Mouse (Mus musculus): ENCODE measurements at regions not wholly inside any gene's neighbourhood (a gene's known extent, or its start where the extent isn't known, plus 50 kb on each side); places are given as distances from the start of the nearest gene placed in this dataset.

- H3K9me3 ChIP-seq (replicated peaks), result no peaks in the 10 kb centered on the region
- H3K9ac ChIP-seq, result no peak overlapping the region
- ATAC-seq, result no peak
- no peaks in the 10 kb centered on the region for H3K4me1 ChIP-seq
- no peak overlapping the region for H3K4me3 ChIP-seq
- H3K27ac ChIP-seq, result no peak overlapping the region
- 68% methylated on average over 13 of the region's 13 CpGs for whole genome bisulfite sequencing (ENCODE audit: insufficient replicate concordance)
- H3K36me3 ChIP-seq, result no peaks in the 10 kb centered on the region
- no peaks in the 10 kb centered on the region for H3K27me3 ChIP-seq (replicated peaks)
- no peak overlapping the region for H3K4me2 ChIP-seq
Measured at GRCm38 (mm10) chr4:8986394-8987091, 747.7 kb upstream of the Car8 start.

DNA sequence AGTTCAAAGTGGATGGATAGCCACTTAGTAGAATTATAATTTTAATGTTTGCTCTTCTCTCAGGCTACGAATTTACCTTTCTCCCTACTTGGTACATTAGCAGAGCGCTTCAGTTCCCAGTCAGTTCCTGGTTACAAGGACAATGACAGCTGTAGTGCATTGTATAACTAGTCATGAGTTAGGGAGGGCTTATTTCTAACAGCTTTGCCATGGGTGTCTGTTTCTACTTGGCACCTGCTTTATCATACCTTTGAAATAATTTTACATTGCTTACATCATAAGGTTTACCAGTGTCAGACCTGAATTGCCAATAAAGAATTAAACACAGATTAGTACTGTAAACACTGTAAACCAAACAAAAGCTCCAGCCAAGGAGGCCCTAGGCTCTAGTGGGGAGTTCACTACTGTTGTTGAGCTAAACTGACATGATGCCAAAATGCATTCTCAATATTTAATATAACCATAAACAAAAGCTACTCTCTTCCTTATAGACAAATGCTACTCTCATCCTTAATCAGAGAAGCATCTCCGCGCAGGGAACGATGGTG lies 745.3 kb upstream of the Car8 start:
- H3K9me3 ChIP-seq (replicated peaks), result no peaks in the 10 kb centered on the region
- no peaks in the 10 kb centered on the region for H3K36me3 ChIP-seq
- H3K4me1 ChIP-seq, result no peaks in the 10 kb centered on the region
- WGBS (ENCODE audit: insufficient replicate concordance), result 80% methylated on average over 5 of the region's 5 CpGs
- no peak for ATAC-seq
- H3K27ac ChIP-seq, result no peak overlapping the region
- no peak overlapping the region for H3K9ac ChIP-seq
- no peaks in the 10 kb centered on the region for H3K27me3 ChIP-seq (replicated peaks)
- no peak overlapping the region for H3K4me3 ChIP-seq
- H3K4me2 ChIP-seq, result no peak overlapping the region

DNA sequence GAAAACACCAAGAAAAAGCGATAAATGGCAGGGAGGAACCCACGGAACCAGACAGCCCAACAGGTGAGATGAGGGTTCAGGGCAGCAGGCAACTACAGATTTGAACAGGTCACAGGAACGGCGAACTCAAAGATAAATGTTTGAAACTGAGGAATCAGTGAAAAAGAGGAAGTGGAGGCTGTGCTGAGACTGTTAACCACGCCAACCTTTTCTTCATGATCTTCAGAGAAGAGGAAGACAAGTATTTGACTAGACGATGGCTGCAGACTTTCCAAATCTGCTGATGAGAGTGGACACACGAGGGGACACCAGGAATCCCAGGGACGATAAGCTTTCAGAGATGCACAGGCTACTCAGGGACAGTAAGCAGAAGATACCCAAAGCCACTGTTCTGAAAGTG lies 740.1 kb upstream of the Car8 start:
- ATAC-seq, result no peak
- H3K27ac ChIP-seq, result no peak overlapping the region
- H3K4me1 ChIP-seq, result no peaks in the 10 kb centered on the region
- no peak overlapping the region for H3K9ac ChIP-seq
- H3K4me3 ChIP-seq, result no peak overlapping the region
- no peaks in the 10 kb centered on the region for H3K36me3 ChIP-seq
- no peak overlapping the region for H3K4me2 ChIP-seq
- 35% methylated on average over 8 of the region's 8 CpGs for WGBS (ENCODE audit: insufficient replicate concordance)
- H3K9me3 ChIP-seq (replicated peaks), result no peaks in the 10 kb centered on the region
- H3K27me3 ChIP-seq (replicated peaks), result no peaks in the 10 kb centered on the region

DNA sequence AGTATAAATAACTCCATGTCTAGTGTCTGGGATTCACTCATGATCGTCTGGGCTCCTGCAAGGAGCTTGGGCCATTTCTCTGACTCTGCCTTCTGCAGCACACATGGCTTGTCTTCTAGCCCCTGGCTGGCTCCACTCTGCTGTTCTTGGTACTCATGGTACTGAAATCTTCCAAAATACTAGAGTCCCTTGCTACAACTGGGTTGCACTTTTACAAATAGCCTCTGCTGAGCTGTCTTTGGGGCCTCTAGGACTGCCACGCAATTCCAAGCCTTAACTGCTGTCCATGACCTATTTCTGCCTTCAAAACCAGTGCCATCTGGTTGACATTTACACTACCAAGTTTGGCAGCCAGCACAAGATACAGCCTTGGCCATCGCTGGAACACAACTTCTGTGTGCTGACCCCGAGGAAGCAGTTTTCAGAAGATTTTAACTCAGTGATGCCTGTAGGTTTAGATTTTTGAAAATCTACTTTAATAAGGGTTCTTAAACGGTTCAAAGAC lies 731.2 kb upstream of the Car8 start:
- no peak overlapping the region for H3K4me3 ChIP-seq
- H3K9ac ChIP-seq, result no peak overlapping the region
- no peaks in the 10 kb centered on the region for H3K9me3 ChIP-seq (replicated peaks)
- 63% methylated on average over 5 of the region's 5 CpGs for WGBS (ENCODE audit: insufficient replicate concordance)
- no peaks in the 10 kb centered on the region for H3K36me3 ChIP-seq
- no peak for ATAC-seq
- no peaks in the 10 kb centered on the region for H3K4me1 ChIP-seq
- no peaks in the 10 kb centered on the region for H3K27me3 ChIP-seq (replicated peaks)
- no peak overlapping the region for H3K4me2 ChIP-seq
- no peak overlapping the region for H3K27ac ChIP-seq

DNA sequence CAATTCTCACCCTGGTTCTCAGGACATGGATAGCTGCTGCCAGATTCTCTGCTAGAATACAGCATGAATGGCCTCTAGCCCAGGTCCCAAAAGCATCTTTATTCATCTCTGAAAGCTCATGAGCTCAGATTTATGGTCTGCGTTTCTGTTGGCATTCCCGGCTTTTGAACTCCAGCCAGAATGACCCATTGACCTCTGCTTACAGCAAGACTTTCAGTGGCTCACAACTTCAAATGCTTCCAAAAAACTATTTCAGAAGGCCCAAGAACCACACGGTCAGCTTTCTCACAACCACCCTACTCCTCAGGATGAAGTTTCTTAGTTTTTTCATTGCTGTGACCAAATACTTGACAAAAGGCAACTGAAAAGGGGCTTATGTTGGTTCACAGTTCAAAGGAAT lies 729.9 kb upstream of the Car8 start:
- no peaks in the 10 kb centered on the region for H3K36me3 ChIP-seq
- no peaks in the 10 kb centered on the region for H3K27me3 ChIP-seq (replicated peaks)
- H3K9me3 ChIP-seq (replicated peaks), result no peaks in the 10 kb centered on the region
- no peaks in the 10 kb centered on the region for H3K4me1 ChIP-seq
- WGBS (ENCODE audit: insufficient replicate concordance), result 59% methylated on average over 3 of the region's 3 CpGs
- no peak overlapping the region for H3K4me2 ChIP-seq
- no peak overlapping the region for H3K9ac ChIP-seq
- no peak overlapping the region for H3K4me3 ChIP-seq
- ATAC-seq, result no peak
- H3K27ac ChIP-seq, result no peak overlapping the region

DNA sequence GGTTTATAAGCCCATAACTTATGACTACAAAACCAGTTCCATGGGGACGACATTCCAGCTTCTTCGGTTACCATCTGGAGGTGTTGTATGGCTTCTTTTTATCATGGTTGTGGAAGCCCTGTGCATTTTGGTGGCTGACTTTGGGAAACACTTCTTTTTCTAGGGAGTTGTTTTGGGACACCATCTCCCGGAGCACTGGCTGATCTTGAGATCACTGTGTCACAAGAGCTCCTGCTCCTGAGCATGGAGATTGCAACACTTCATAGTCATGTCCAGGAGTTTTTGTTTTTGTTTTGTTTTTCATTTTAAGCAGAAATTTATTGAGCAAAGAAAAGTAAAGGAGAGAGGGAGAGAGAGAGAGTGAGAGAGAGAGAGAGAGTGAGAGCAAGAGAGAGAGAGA lies 729.1 kb upstream of the Car8 start:
- Histone ChIP-seq H3K27me3 (replicated peaks) (no peaks in the 10 kb centered on the region), H3K4me2 (no peak overlapping the region), H3K9me3 (replicated peaks) (no peaks in the 10 kb centered on the region), H3K4me3 (no peak overlapping the region), H3K9ac (no peak overlapping the region), H3K27ac (no peak overlapping the region), H3K4me1 (no peaks in the 10 kb centered on the region), H3K36me3 (no peaks in the 10 kb centered on the region)
- 71% methylated on average over 3 of the region's 3 CpGs for WGBS (ENCODE audit: insufficient replicate concordance)
- no peak for ATAC-seq

DNA sequence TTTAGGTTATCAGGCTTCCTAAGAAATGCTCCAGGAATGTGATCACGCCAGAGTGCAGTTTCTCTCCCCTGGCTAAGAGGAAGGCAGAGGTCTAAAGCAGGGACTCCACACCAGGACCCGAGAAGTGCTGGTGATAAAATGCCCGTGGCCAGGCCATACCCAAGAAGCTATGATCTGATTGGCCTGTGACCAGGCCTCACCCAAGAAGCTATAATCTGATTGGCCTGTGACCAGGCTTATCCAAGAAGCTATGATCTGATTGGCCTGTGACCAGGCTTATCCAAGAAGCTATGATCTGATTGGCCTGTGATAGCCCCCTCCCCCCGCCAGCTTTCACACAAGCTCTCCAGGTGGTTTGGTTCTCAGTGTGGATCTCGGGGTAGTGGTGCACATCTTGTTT lies 726.7 kb upstream of the Car8 start:
- Histone ChIP-seq H3K27me3 (replicated peaks) (no peaks in the 10 kb centered on the region), H3K9ac (no peak overlapping the region), H3K4me1 (no peaks in the 10 kb centered on the region), H3K4me2 (no peak overlapping the region), H3K27ac (no peak overlapping the region), H3K9me3 (replicated peaks) (no peaks in the 10 kb centered on the region), H3K36me3 (no peaks in the 10 kb centered on the region), H3K4me3 (no peak overlapping the region)
- WGBS (ENCODE audit: insufficient replicate concordance), result 68% methylated on average over 5 of the region's 5 CpGs
- ATAC-seq, result no peak

GRCm38 (mm10) chr4:8962959-8963572 lies 724.2 kb upstream of the Car8 start:
- Histone ChIP-seq H3K27me3 (replicated peaks) (no peaks in the 10 kb centered on the region), H3K4me2 (no peak overlapping the region), H3K4me1 (no peaks in the 10 kb centered on the region), H3K9me3 (replicated peaks) (no peaks in the 10 kb centered on the region), H3K36me3 (no peaks in the 10 kb centered on the region), H3K27ac (no peak overlapping the region), H3K9ac (no peak overlapping the region), H3K4me3 (no peak overlapping the region)
- WGBS (ENCODE audit: insufficient replicate concordance), result 60% methylated on average over 9 of the region's 9 CpGs
- no peak for ATAC-seq

DNA sequence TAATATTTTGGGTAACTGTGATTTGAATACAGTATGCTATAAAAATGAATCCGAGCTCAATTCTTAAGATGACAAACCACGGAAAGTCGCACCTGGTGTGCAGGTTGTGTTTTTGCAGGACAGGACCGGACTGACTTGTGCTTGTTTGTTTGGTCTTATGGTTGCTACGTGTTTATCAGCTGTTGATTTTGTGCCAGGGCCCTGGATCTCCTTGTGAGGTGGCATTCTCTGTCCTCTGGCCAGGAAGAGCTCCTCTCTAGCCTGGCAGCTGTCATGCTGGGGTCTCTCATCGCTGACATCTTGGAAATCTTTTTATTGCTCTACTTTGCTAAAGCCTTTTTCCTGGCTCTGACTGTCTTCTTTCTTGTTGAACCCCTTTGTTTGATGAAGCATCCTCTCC lies 723.0 kb upstream of the Car8 start:
- Histone ChIP-seq H3K27ac (no peak overlapping the region), H3K4me1 (no peaks in the 10 kb centered on the region), H3K4me3 (no peak overlapping the region), H3K4me2 (no peak overlapping the region), H3K9me3 (replicated peaks) (no peaks in the 10 kb centered on the region), H3K36me3 (no peaks in the 10 kb centered on the region), H3K9ac (no peak overlapping the region), H3K27me3 (replicated peaks) (no peaks in the 10 kb centered on the region)
- ATAC-seq, result no peak
- WGBS (ENCODE audit: insufficient replicate concordance), result 69% methylated on average over 6 of the region's 6 CpGs

DNA sequence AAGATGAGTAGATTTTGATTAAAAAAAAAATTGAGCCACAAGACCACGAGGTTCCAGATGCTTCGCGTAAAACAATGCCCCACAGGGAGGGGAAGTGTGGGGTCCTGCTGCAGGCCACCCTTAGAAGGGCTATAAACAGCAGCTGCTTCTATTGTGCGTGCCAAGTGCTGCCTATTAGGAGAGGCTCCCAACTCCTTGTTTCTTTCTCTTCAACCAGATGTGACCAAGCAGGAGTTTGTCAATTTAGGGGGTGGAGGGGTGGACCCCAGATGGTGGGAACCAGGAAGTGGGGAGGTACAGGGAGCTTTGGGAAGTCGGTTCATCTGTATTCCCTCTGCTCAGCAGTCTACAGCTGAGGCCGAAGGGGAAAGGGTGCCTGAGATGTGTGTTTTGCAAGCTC lies 718.9 kb upstream of the Car8 start:
- Histone ChIP-seq H3K9ac (no peak overlapping the region), H3K4me3 (no peak overlapping the region), H3K4me1 (0 out of 2 replicates have a peak, but pooled peaks cover 7% of the 10 kb centered on the region), H3K36me3 (no peaks in the 10 kb centered on the region), H3K27ac (no peak overlapping the region), H3K27me3 (replicated peaks) (no peaks in the 10 kb centered on the region), H3K4me2 (no peak overlapping the region), H3K9me3 (replicated peaks) (no peaks in the 10 kb centered on the region)
- no peak for ATAC-seq
- WGBS (ENCODE audit: insufficient replicate concordance), result 32% methylated on average over 6 of the region's 6 CpGs

GRCm38 (mm10) chr4:8957023-8957343 lies 718.1 kb upstream of the Car8 start:
- no peak for ATAC-seq
- H3K27me3 ChIP-seq (replicated peaks), result no peaks in the 10 kb centered on the region
- H3K9ac ChIP-seq, result no peak overlapping the region
- H3K4me1 ChIP-seq, result 0 out of 2 replicates have a peak, but pooled peaks cover 7% of the 10 kb centered on the region
- H3K4me2 ChIP-seq, result no peak overlapping the region
- no peaks in the 10 kb centered on the region for H3K36me3 ChIP-seq
- 54% methylated on average over 5 of the region's 5 CpGs for WGBS (ENCODE audit: insufficient replicate concordance)
- H3K4me3 ChIP-seq, result no peak overlapping the region
- no peak overlapping the region for H3K27ac ChIP-seq
- H3K9me3 ChIP-seq (replicated peaks), result no peaks in the 10 kb centered on the region

GRCm38 (mm10) chr4:8956312-8957022 lies 717.6 kb upstream of the Car8 start:
- Histone ChIP-seq H3K27ac (no peak overlapping the region), H3K4me3 (no peak overlapping the region), H3K27me3 (replicated peaks) (no peaks in the 10 kb centered on the region), H3K9me3 (replicated peaks) (no peaks in the 10 kb centered on the region), H3K4me2 (no peak overlapping the region), H3K36me3 (no peaks in the 10 kb centered on the region), H3K4me1 (0 out of 2 replicates have a peak, but pooled peaks cover 7% of the 10 kb centered on the region), H3K9ac (no peak overlapping the region)
- no peak for ATAC-seq
- WGBS (ENCODE audit: insufficient replicate concordance), result 67% methylated on average over 9 of the region's 9 CpGs
